Mouse (Mus musculus) spleen, adult 2 months (tissue): Measurements from ENCODE around the gene Dtd1.

Source experiments
- CTCF ChIP-seq: fragments of 200-500 bp; IDR thresholded peaks from 2 replicates; pipeline ENCODE4 v1.5.1; 2011; ENCODE audit warnings: mild to moderate bottlenecking, inconsistent platforms; ENCODE audit not compliant: insufficient read depth, insufficient read length, insufficient replicate concordance; ENCODE audit errors: extremely low read depth
- POLR2A ChIP-seq: fragments of 200-500 bp; IDR thresholded peaks from 2 replicates; pipeline ENCODE4 v1.6.1; 2011; ENCODE audit warnings: low read depth, low read length, inconsistent platforms

GRCm38 (mm10) chr2:144617074-144617874 lies 17.6 kb downstream of the Dtd1 start:
- TF ChIP-seq CTCF (no peak), POLR2A (no peak)
